ENCODE assay signal across 8 mouse cellular contexts in genomic region chr7:144470545-144471059, GRCm38 (mm10). TPM values are rescaled to one million over a fixed set of nuclear protein-coding genes. Genes with fewer than 3 reads are reported as not detected.
DNase-seq lines count a peak whose midpoint lies in the region; ATAC-seq lines count a peak whose summit lies in the region.

TSS of gene Cttn (minus strand) at chr7:144471009.

- H3K4me1 ChIP-seq in hindbrain, embryonic 16.5 days (ENCODE audit: control insufficient read depth, insufficient read depth, low read depth, low read length) = peaks cover 13% of the 10 kb centered on the region

- peak within 1 kb of the TSS; percentile 83 for H3K27ac ChIP-seq in hindbrain, embryonic 16.5 days (ENCODE audit: low read depth, low read length)

- H3K9me3 ChIP-seq in hindbrain, embryonic 16.5 days (ENCODE audit: control insufficient read depth, low read length) = no peaks in the 10 kb centered on the region

- peak within 1 kb of the TSS; percentile 85 for H3K4me2 ChIP-seq in hindbrain, embryonic 16.5 days (ENCODE audit: low read length)

- WGBS in hindbrain, embryonic 16.5 days = under 1% methylated on average over 29 of the region's 30 CpGs

- H3K36me3 ChIP-seq in hindbrain, embryonic 16.5 days (ENCODE audit: control insufficient read depth, insufficient read depth, low read length) = no peaks in the 10 kb centered on the region; the same call in 1 of the 2 replicates

- DNase-seq in adipocyte (ENCODE audit: low spot score) = peak; percentile 83
- peak; percentile 94 for DNase-seq in embryo, embryonic 10 days (ENCODE audit: low spot score)
- peak; percentile 77 to 83 for DNase-seq in gastrocnemius, adult 8-10 months (ENCODE audit: low spot score in 2 of 2)
- DNase-seq in left cerebral cortex, adult 11 months (ENCODE audit: low spot score) = peak; percentile 83
- DNase-seq in lung, postnatal 25 days (ENCODE audit: low spot score) = peak; percentile 91
- DNase-seq in right cerebral cortex, adult 18-20 months = peak; percentile 92
- peak; percentile 70 for DNase-seq in urinary bladder, postnatal 10 days (ENCODE audit: low spot score)

- H3K4me3 ChIP-seq in hindbrain, embryonic 16.5 days (ENCODE audit: low read length) = peak within 1 kb of the TSS; percentile 95

- peak; percentile 98 for ATAC-seq in hindbrain, embryonic 16.5 days

- peak within 1 kb of the TSS; percentile 95 for H3K9ac ChIP-seq in hindbrain, embryonic 16.5 days (ENCODE audit: low read depth, low read length)

- H3K27me3 ChIP-seq in hindbrain, embryonic 16.5 days (replicated peaks; ENCODE audit: control insufficient read depth, insufficient read depth, low read length) = no peaks in the 10 kb centered on the region

RNA-seq across cellular contexts. Expression of gene Cttn, which starts in this region (rescaled TPM):
- 10 to 100 TPM; 16.6 to 19.3 (median 17.9) TPM for total RNA-seq in gastrocnemius, adult 8-10 months (2022)
- 181 and 192 TPM in 2 replicates for polyA plus RNA-seq in hindbrain, embryonic 16.5 days (2015; fragmentation: Nextera tagmentation; extraction: Ambion mirVana)

Comparison
In these comparisons a context has a peak if more than half of its experiments do, and no peak if none do; other contexts are left out.
1. Peak in every context shown above with its lines: DNase-seq, ATAC-seq, H3K4me3 ChIP-seq and H3K27ac ChIP-seq.